Mouse (Mus musculus) thymus, adult 2 months (tissue): Measurements from ENCODE around the gene Ino80b. TPM values are rescaled to one million over a fixed set of nuclear protein-coding genes. Genes with fewer than 3 reads are reported as not detected.

Source experiments
- DNase-seq: peaks from one replicate; pipeline ENCODE4 v3.0.0; 2021
- H3K27ac ChIP-seq: fragments of 200-500 bp; 2 replicates; pipeline ENCODE4 v1.5.1; 2012; ENCODE audit warnings: low read length, control low read depth; ENCODE audit not compliant: control insufficient read depth, insufficient read depth
- H3K27me3 ChIP-seq: fragments of 200-500 bp; 2 replicates; pipeline ENCODE4 v1.6.1; 2012; ENCODE audit warnings: mild to moderate bottlenecking, low read length, moderate library complexity, mixed read lengths; ENCODE audit not compliant: control insufficient read depth, insufficient read depth
- H3K36me3 ChIP-seq: fragments of 200-500 bp; 2 replicates; pipeline ENCODE4 v1.6.1; 2012; ENCODE audit warnings: mild to moderate bottlenecking, low read length, moderate library complexity; ENCODE audit not compliant: control insufficient read depth, insufficient read depth
- H3K4me1 ChIP-seq: fragments of 200-500 bp; replicated peaks from 2 replicates; pipeline ENCODE4 v1.6.1; 2012; ENCODE audit warnings: low read length; ENCODE audit not compliant: control insufficient read depth, insufficient read depth
- H3K4me3 ChIP-seq: fragments of 200-500 bp; 2 replicates; pipeline ENCODE4 v1.5.1; 2012; ENCODE audit warnings: mild to moderate bottlenecking, low read length, control low read depth, moderate library complexity; ENCODE audit not compliant: control insufficient read depth, insufficient read depth
- CTCF ChIP-seq: fragments of 200-500 bp; IDR thresholded peaks from 2 replicates; pipeline ENCODE4 v1.5.1; 2012; ENCODE audit warnings: mild to moderate bottlenecking, control low read depth, low read length, moderate library complexity, borderline replicate concordance; ENCODE audit not compliant: control insufficient read depth, poor library complexity, insufficient read depth; ENCODE audit errors: extremely low read depth
- POLR2A ChIP-seq: fragments of 200-500 bp; IDR thresholded peaks from 2 replicates; pipeline ENCODE4 v1.6.1; 2012; ENCODE audit warnings: mild to moderate bottlenecking, low read length, control low read depth, moderate library complexity; ENCODE audit not compliant: control insufficient read depth, poor library complexity, insufficient read depth; ENCODE audit errors: extremely low read depth
- WGBS: fragments of 180-500 bp; shearing (Covaris S2); methylation state at CpG from one replicate; pipeline ENCODE4 v1.1.7; 2018; 5-methylcytosine and 5-hydroxymethylcytosine counted together
- polyA plus RNA-seq: library from polyadenylated mRNA; depleted of rRNA; stranded (reverse); fragments of >200 nt; gene quantifications from 2 replicates; pipeline ENCODE4 v1.2.3, GENCODE M21; 2012

The Ino80b gene
- polyA plus RNA-seq, 1 experiment, result 67.2 TPM

GRCm38 (mm10) chr6:83119734-83120051, 5.5 kb downstream of the Ino80b start:
- TF ChIP-seq CTCF, result no peak
- TF ChIP-seq POLR2A, result no peak
- Histone ChIP-seq H3K36me3 (no peaks in the 10 kb centered on the region), H3K4me1 (peaks cover 40% of the 10 kb centered on the region), H3K27ac (no peak overlapping the region), H3K4me3 (no peak overlapping the region), H3K27me3 (no peaks in the 10 kb centered on the region)
- WGBS, result 17% methylated on average over 7 of the region's 7 CpGs
- no peak for DNase-seq

- Histone ChIP-seq H3K4me1 (peaks cover 35% of the 10 kb centered on the region), H3K4me3 (no peak overlapping the region), H3K36me3 (no peaks in the 10 kb centered on the region), H3K27me3 (no peaks in the 10 kb centered on the region), H3K27ac (no peak overlapping the region)
- no peak for TF ChIP-seq CTCF
- no peak for TF ChIP-seq POLR2A
- 36% methylated on average over 14 of the region's 14 CpGs for WGBS
- DNase-seq, result peak; percentile 31
Measured at GRCm38 (mm10) chr6:83118825-83119733, 6.2 kb downstream of the Ino80b start.

- Histone ChIP-seq H3K36me3 (no peaks in the 10 kb centered on the region), H3K27ac (no peak overlapping the region), H3K27me3 (no peaks in the 10 kb centered on the region), H3K4me1 (peaks cover 32% of the 10 kb centered on the region), H3K4me3 (no peak overlapping the region)
- no peak for TF ChIP-seq CTCF
- TF ChIP-seq POLR2A, result no peak
- no peak for DNase-seq
- 97% methylated on average over 11 of the region's 11 CpGs for WGBS
Measured at GRCm38 (mm10) chr6:83118369-83118768, 6.9 kb downstream of the Ino80b start.

- 99% methylated on average over 13 of the region's 13 CpGs for WGBS
- no peak for TF ChIP-seq POLR2A
- no peak for TF ChIP-seq CTCF
- Histone ChIP-seq H3K27me3 (no peaks in the 10 kb centered on the region), H3K27ac (no peak overlapping the region), H3K36me3 (no peaks in the 10 kb centered on the region), H3K4me3 (no peak overlapping the region), H3K4me1 (peaks cover 32% of the 10 kb centered on the region)
- no peak for DNase-seq
Measured at GRCm38 (mm10) chr6:83117616-83118015, 7.6 kb downstream of the Ino80b start.

GRCm38 (mm10) chr6:83117165-83117438, 8.1 kb downstream of the Ino80b start:
- 93% methylated on average over 4 of the region's 4 CpGs for WGBS
- H3K4me3 ChIP-seq, result no peak overlapping the region
- H3K27me3 ChIP-seq, result no peaks in the 10 kb centered on the region
- TF ChIP-seq POLR2A (no peak), CTCF (no peak)
- peaks cover 29% of the 10 kb centered on the region for H3K4me1 ChIP-seq
- H3K27ac ChIP-seq, result no peak overlapping the region
- DNase-seq, result no peak
- H3K36me3 ChIP-seq, result no peaks in the 10 kb centered on the region

- WGBS, result 89% methylated on average over 11 of the region's 11 CpGs
- H3K27ac ChIP-seq, result no peak overlapping the region
- H3K4me1 ChIP-seq, result peaks cover 28% of the 10 kb centered on the region
Measured at GRCm38 (mm10) chr6:83116373-83117164, 8.7 kb downstream of the Ino80b start.

More at GRCm38 (mm10) chr6:83116373-83117164, 8.7 kb downstream of the Ino80b start:
- H3K4me3 ChIP-seq, result no peak overlapping the region
- H3K36me3 ChIP-seq, result no peaks in the 10 kb centered on the region
- DNase-seq, result no peak
- TF ChIP-seq CTCF, result no peak
- TF ChIP-seq POLR2A, result no peak
- H3K27me3 ChIP-seq, result no peaks in the 10 kb centered on the region
